Mouse (Mus musculus) hindbrain, embryonic 14.5 days (tissue): ENCODE measurements around the gene Psen1. TPM values are rescaled to one million over a fixed set of nuclear protein-coding genes. Genes with fewer than 3 reads are reported as not detected.

Experiments used
- ATAC-seq: fragments of 200-750 bp; cut with Nextera tagmentation; 2 replicates; pipeline ENCODE4 v1.8.0; 2017; ENCODE audit warnings: moderate number of reproducible peaks, mild to moderate bottlenecking, moderate TSS enrichment, moderate library complexity; ENCODE audit not compliant: low FRiP score
- DNase-seq: peaks from one replicate; pipeline ENCODE4 v3.0.0-alpha.2; 2015; ENCODE audit warnings: low spot score
- H3K27ac ChIP-seq: fragments of 300-500 bp; sonication (generic); 2 replicates; pipeline ENCODE4 v1.5.1; 2014; ENCODE audit warnings: mild to moderate bottlenecking, moderate library complexity
- H3K27me3 ChIP-seq: fragments of 300-500 bp; sonication (generic); 2 replicates; pipeline ENCODE4 v1.6.1; 2014; ENCODE audit warnings: mild to moderate bottlenecking, low read length, mixed read lengths; ENCODE audit not compliant: control insufficient read depth, insufficient read depth
- H3K36me3 ChIP-seq: fragments of 300-500 bp; sonication (generic); replicated peaks from 2 replicates; pipeline ENCODE4 v1.6.1; 2014; ENCODE audit not compliant: control insufficient read depth, insufficient read depth
- H3K4me1 ChIP-seq: fragments of 300-500 bp; sonication (generic); replicated peaks from 2 replicates; pipeline ENCODE4 v1.6.1; 2014; ENCODE audit warnings: antibody characterized with exemption, low read length, mixed read lengths; ENCODE audit not compliant: control insufficient read depth, insufficient read depth
- H3K4me2 ChIP-seq: fragments of 300-500 bp; sonication (generic); replicated peaks from 2 replicates; pipeline ENCODE4 v1.6.1; 2014; ENCODE audit warnings: mild to moderate bottlenecking, moderate library complexity
- H3K4me3 ChIP-seq: fragments of 300-500 bp; sonication (generic); replicated peaks from 2 replicates; pipeline ENCODE4 v1.5.1; 2014; ENCODE audit warnings: mild to moderate bottlenecking, low read length
- H3K9ac ChIP-seq: fragments of 300-500 bp; sonication (generic); 2 replicates; pipeline ENCODE4 v1.6.1; 2014
- H3K9me3 ChIP-seq: fragments of 300-500 bp; sonication (generic); 2 replicates; pipeline ENCODE4 v1.6.1; 2016; ENCODE audit warnings: low read length; ENCODE audit not compliant: control insufficient read depth
- WGBS: fragments of 180-500 bp; shearing (Covaris S2); extraction: QIAGEN DNeasy Blood & Tissue Kit; methylation state at CpG from one replicate; pipeline ENCODE4 v1.1.7; 2014; 5-methylcytosine and 5-hydroxymethylcytosine counted together
- polyA plus RNA-seq: library from polyadenylated mRNA; unstranded; fragments of >200 nt; fragmentation: Nextera tagmentation; extraction: Ambion mirVana; gene quantifications from 2 replicates; pipeline ENCODE4 v1.2.1, GENCODE M21; 2014

Psen1 gene
- polyA plus RNA-seq, 1 experiment from 2014 or later, result 75.0 TPM

GRCm38 (mm10) chr12:83781204-83781603 is 93.3 kb downstream of the Psen1 start:
- ATAC-seq (no peak), DNase-seq (no peak)
- Histone ChIP-seq H3K9ac (no peak overlapping the region), H3K4me1 (no peaks in the 10 kb centered on the region), H3K36me3 (no peaks in the 10 kb centered on the region), H3K27me3 (no peaks in the 10 kb centered on the region), H3K9me3 (no peaks in the 10 kb centered on the region), H3K4me2 (no peak overlapping the region), H3K4me3 (no peak overlapping the region), H3K27ac (no peak overlapping the region)
- 60% methylated on average over 7 of the region's 7 CpGs for WGBS

- H3K4me1 ChIP-seq, result no peaks in the 10 kb centered on the region
- H3K36me3 ChIP-seq, result no peaks in the 10 kb centered on the region
- H3K9me3 ChIP-seq, result no peaks in the 10 kb centered on the region
- H3K9ac ChIP-seq, result no peak overlapping the region
- ATAC-seq, result no peak
- H3K4me2 ChIP-seq, result no peak overlapping the region
- DNase-seq, result no peak
- H3K27me3 ChIP-seq, result no peaks in the 10 kb centered on the region
- H3K4me3 ChIP-seq, result no peak overlapping the region
- H3K27ac ChIP-seq, result no peak overlapping the region
- WGBS, result 72% methylated on average over 23 of the region's 23 CpGs
These were observed 93.8 kb downstream of the Psen1 start for GRCm38 (mm10) chr12:83781640-83782278.

DNA sequence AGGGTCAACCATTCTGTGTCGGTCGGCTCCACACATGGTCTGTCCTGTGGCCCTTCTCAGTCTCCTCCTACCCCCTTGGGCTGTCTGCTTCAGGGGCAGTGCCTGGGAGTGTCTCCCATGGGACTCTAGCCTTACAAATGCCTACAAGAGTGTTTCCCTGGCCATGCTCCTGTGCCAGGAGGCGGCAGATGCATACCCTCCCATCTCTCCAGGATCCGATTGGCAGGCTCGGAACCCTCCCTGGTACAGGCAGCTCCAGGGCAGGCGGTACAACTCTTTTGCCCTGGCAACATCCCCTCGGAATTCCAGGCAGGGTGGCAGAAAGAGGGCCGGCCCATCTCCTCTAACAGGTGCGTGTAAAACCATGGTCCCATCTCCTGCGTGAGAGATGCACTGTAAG is 94.7 kb downstream of the Psen1 start:
- Histone ChIP-seq H3K36me3 (no peaks in the 10 kb centered on the region), H3K4me3 (no peak overlapping the region), H3K4me1 (no peaks in the 10 kb centered on the region), H3K9me3 (no peaks in the 10 kb centered on the region), H3K9ac (no peak overlapping the region), H3K27ac (no peak overlapping the region), H3K27me3 (no peaks in the 10 kb centered on the region), H3K4me2 (no peak overlapping the region)
- no peak for DNase-seq
- ATAC-seq, result no peak
- 83% methylated on average over 10 of the region's 10 CpGs for WGBS

Other genes starting within 250 kb of the Psen1 start
- gene Dpf3, start 200.4 kb upstream of the Psen1 start, polyA plus RNA-seq, result 23.9 TPM in 2 replicates
- gene Dcaf4, start 167.7 kb upstream of the Psen1 start, polyA plus RNA-seq, result 37.3 and 42.7 TPM in 2 replicates
- gene Zfyve1, start 90.9 kb upstream of the Psen1 start, polyA plus RNA-seq, result 22.8 and 25.3 TPM in 2 replicates
- 171 and 197 TPM in 2 replicates for gene Rbm25, start 56.9 kb upstream of the Psen1 start, polyA plus RNA-seq
- gene Papln, start 75.5 kb downstream of the Psen1 start, polyA plus RNA-seq, result 0.26 and 0.44 TPM in 2 replicates
- 16.0 and 17.7 TPM in 2 replicates for gene Numb, start 233.8 kb downstream of the Psen1 start, polyA plus RNA-seq